Mouse (Mus musculus) neural tube, embryonic 13.5 days (tissue): ENCODE data around the gene Zbtb22. TPM values are rescaled to one million over a fixed set of nuclear protein-coding genes. Genes with fewer than 3 reads are reported as not detected.
"Not testable (repeated sequence)": the region's sequence is repeated elsewhere in the genome, so short reads cannot be mapped to it uniquely, and the experiment has no call there.

ENCODE experiments used
- ATAC-seq: fragments of 200-750 bp; cut with Nextera tagmentation; 2 replicates; pipeline ENCODE4 v1.8.0; 2017; ENCODE audit warnings: low read depth, mild to moderate bottlenecking, moderate TSS enrichment, moderate library complexity
- H3K27ac ChIP-seq: fragments of 300-500 bp; sonication (generic); replicated peaks from 2 replicates; pipeline ENCODE4 v1.5.1; 2015; ENCODE audit warnings: moderate library complexity, mild to moderate bottlenecking, inconsistent platforms
- H3K27me3 ChIP-seq: fragments of 300-500 bp; sonication (generic); 2 replicates; pipeline ENCODE4 v1.6.1; 2015; ENCODE audit warnings: mild to moderate bottlenecking, inconsistent platforms
- H3K36me3 ChIP-seq: fragments of 300-500 bp; sonication (generic); 2 replicates; pipeline ENCODE4 v1.6.1; 2015; ENCODE audit warnings: mild to moderate bottlenecking, inconsistent platforms
- H3K4me1 ChIP-seq: fragments of 300-500 bp; sonication (generic); replicated peaks from 2 replicates; pipeline ENCODE4 v1.6.1; 2015; ENCODE audit warnings: inconsistent platforms
- H3K4me2 ChIP-seq: fragments of 300-500 bp; sonication (generic); 2 replicates; pipeline ENCODE4 v1.6.1; 2015; ENCODE audit warnings: inconsistent platforms, mild to moderate bottlenecking, moderate library complexity
- H3K4me3 ChIP-seq: fragments of 300-500 bp; sonication (generic); 2 replicates; pipeline ENCODE4 v1.5.1; 2015; ENCODE audit warnings: mild to moderate bottlenecking, inconsistent platforms
- H3K9ac ChIP-seq: fragments of 300-500 bp; sonication (generic); 2 replicates; pipeline ENCODE4 v1.6.1; 2015; ENCODE audit warnings: moderate library complexity, mild to moderate bottlenecking, inconsistent platforms
- H3K9me3 ChIP-seq: fragments of 300-500 bp; sonication (generic); 2 replicates; pipeline ENCODE4 v1.6.1; 2016; ENCODE audit warnings: inconsistent platforms
- WGBS: fragments of 180-500 bp; shearing (Covaris S2); methylation state at CpG from one replicate; pipeline ENCODE4 v1.1.7; 2015; 5-methylcytosine and 5-hydroxymethylcytosine counted together
- polyA plus RNA-seq: library from polyadenylated mRNA; unstranded; fragments of >200 nt; fragmentation: Nextera tagmentation; extraction: Ambion mirVana; gene quantifications from 2 replicates; pipeline ENCODE4 v1.2.1, GENCODE M21; 2015

Gene Zbtb22
- polyA plus RNA-seq, 1 experiment from 2014 or later = 17.7 TPM

GRCm38 (mm10) chr17:33940981-33941380, 25.3 kb downstream of the Zbtb22 start:
- 3% methylated on average over 26 of the region's 26 CpGs for WGBS
- no peaks in the 10 kb centered on the region for H3K9me3 ChIP-seq
- peak overlapping the region; percentile 98 for H3K4me2 ChIP-seq
- H3K27me3 ChIP-seq = no peaks in the 10 kb centered on the region
- peak overlapping the region; percentile 88 for H3K9ac ChIP-seq
- peak; percentile 13 for ATAC-seq
- H3K4me3 ChIP-seq = peak overlapping the region; percentile 89
- peaks cover 24% of the 10 kb centered on the region for H3K4me1 ChIP-seq
- no peak overlapping the region for H3K27ac ChIP-seq
- peaks cover 55% of the 10 kb centered on the region for H3K36me3 ChIP-seq

GRCm38 (mm10) chr17:33941381-33941780, 25.7 kb downstream of the Zbtb22 start:
- peak overlapping the region; percentile 89 for H3K4me3 ChIP-seq
- ATAC-seq = no peak
- H3K9ac ChIP-seq = peak overlapping the region; percentile 88
- peaks cover 24% of the 10 kb centered on the region for H3K4me1 ChIP-seq
- peaks cover 58% of the 10 kb centered on the region for H3K36me3 ChIP-seq
- H3K9me3 ChIP-seq = no peaks in the 10 kb centered on the region
- 60% methylated on average over 19 of the region's 19 CpGs for WGBS
- H3K27ac ChIP-seq = no peak overlapping the region
- peak overlapping the region; percentile 98 for H3K4me2 ChIP-seq
- no peaks in the 10 kb centered on the region for H3K27me3 ChIP-seq

- 93% methylated on average over 15 of the region's 15 CpGs for WGBS
- Histone ChIP-seq H3K27me3 (no peaks in the 10 kb centered on the region), H3K36me3 (peaks cover 60% of the 10 kb centered on the region), H3K27ac (no peak overlapping the region), H3K4me3 (no peak overlapping the region), H3K9ac (no peak overlapping the region), H3K9me3 (no peaks in the 10 kb centered on the region), H3K4me1 (peaks cover 28% of the 10 kb centered on the region), H3K4me2 (no peak overlapping the region)
- no peak for ATAC-seq
These were observed 27.8 kb downstream of the Zbtb22 start for GRCm38 (mm10) chr17:33943454-33943853.

GRCm38 (mm10) chr17:33947430-33948089, 31.9 kb downstream of the Zbtb22 start:
- no peak for ATAC-seq
- Histone ChIP-seq H3K9ac (no peak overlapping the region), H3K27ac (no peak overlapping the region), H3K27me3 (no peaks in the 10 kb centered on the region), H3K4me2 (no peak overlapping the region), H3K36me3 (peaks cover 82% of the 10 kb centered on the region), H3K4me3 (no peak overlapping the region), H3K9me3 (no peaks in the 10 kb centered on the region), H3K4me1 (peaks cover 45% of the 10 kb centered on the region)
- 93% methylated on average over 10 of the region's 10 CpGs for WGBS

- no peak overlapping the region for H3K27ac ChIP-seq
- H3K4me2 ChIP-seq = no peak overlapping the region
- peaks cover 85% of the 10 kb centered on the region for H3K36me3 ChIP-seq
- H3K4me3 ChIP-seq = no peak overlapping the region
- H3K9ac ChIP-seq = no peak overlapping the region
- no peak for ATAC-seq
- peaks cover 52% of the 10 kb centered on the region for H3K4me1 ChIP-seq
- no peaks in the 10 kb centered on the region for H3K27me3 ChIP-seq
- 91% methylated on average over 22 of the region's 22 CpGs for WGBS
- no peaks in the 10 kb centered on the region for H3K9me3 ChIP-seq
These were observed 32.6 kb downstream of the Zbtb22 start for GRCm38 (mm10) chr17:33948090-33948904.

- H3K27ac ChIP-seq = no peak overlapping the region
- H3K27me3 ChIP-seq = no peaks in the 10 kb centered on the region
- H3K9me3 ChIP-seq = no peaks in the 10 kb centered on the region
- peaks cover 60% of the 10 kb centered on the region for H3K4me1 ChIP-seq
- H3K4me2 ChIP-seq = no peak overlapping the region
- H3K36me3 ChIP-seq = peaks cover 85% of the 10 kb centered on the region
- H3K4me3 ChIP-seq = no peak overlapping the region
- no peak for ATAC-seq
- 90% methylated on average over 19 of the region's 19 CpGs for WGBS
- 0 out of 2 replicates have a peak overlapping the region, but pooled peaks have one; percentile 76 for H3K9ac ChIP-seq
These were observed 33.3 kb downstream of the Zbtb22 start for GRCm38 (mm10) chr17:33948905-33949537.

- no peaks in the 10 kb centered on the region for H3K27me3 ChIP-seq
- peak overlapping the region; percentile 76 for H3K9ac ChIP-seq
- H3K9me3 ChIP-seq = no peaks in the 10 kb centered on the region
- H3K4me1 ChIP-seq = peaks cover 68% of the 10 kb centered on the region
- H3K4me3 ChIP-seq = peak overlapping the region; percentile 54
- ATAC-seq = no peak
- H3K36me3 ChIP-seq = peaks cover 79% of the 10 kb centered on the region
- peak overlapping the region; percentile 93 for H3K4me2 ChIP-seq
- H3K27ac ChIP-seq = peak overlapping the region; percentile 94
- WGBS = 79% methylated on average over 10 of the region's 10 CpGs
These were observed 34.5 kb downstream of the Zbtb22 start for GRCm38 (mm10) chr17:33950131-33950625.

GRCm38 (mm10) chr17:33951021-33951946, 35.6 kb downstream of the Zbtb22 start, which contains the start of gene B3galt4:
TSS of gene B3galt4 (minus strand) at chr17:33951488.
- Histone ChIP-seq H3K9ac (peak within 1 kb of the TSS; percentile 76), H3K4me2 (peak within 1 kb of the TSS; percentile 93), H3K36me3 (peaks cover 68% of the 10 kb centered on the region), H3K27ac (peak within 1 kb of the TSS; percentile 94), H3K27me3 (no peaks in the 10 kb centered on the region), H3K4me3 (peak within 1 kb of the TSS; percentile 54), H3K9me3 (no peaks in the 10 kb centered on the region), H3K4me1 (peaks cover 69% of the 10 kb centered on the region)
- 1% methylated on average over 45 of the region's 45 CpGs for WGBS
- peak; percentile 73 for ATAC-seq

GRCm38 (mm10) chr17:33952015-33952414, 36.3 kb downstream of the Zbtb22 start:
- peak overlapping the region; percentile 54 for H3K4me3 ChIP-seq
- H3K9me3 ChIP-seq, H3K27me3 ChIP-seq, ATAC-seq: not testable (repeated sequence)
- peak overlapping the region; percentile 76 for H3K9ac ChIP-seq
- peaks cover 62% of the 10 kb centered on the region for H3K36me3 ChIP-seq
- peak overlapping the region; percentile 93 for H3K4me2 ChIP-seq
- 72% methylated on average over 13 of the region's 13 CpGs for WGBS
- H3K4me1 ChIP-seq = peaks cover 76% of the 10 kb centered on the region
- peak overlapping the region; percentile 94 for H3K27ac ChIP-seq

- no peak for ATAC-seq
- Histone ChIP-seq H3K27me3 (no peaks in the 10 kb centered on the region), H3K9ac (peak overlapping the region; percentile 99; the same call in 1 of the 2 replicates), H3K4me3 (peak overlapping the region; percentile 4; the same call in 1 of the 2 replicates), H3K4me2 (peak overlapping the region; percentile 97; the same call in 1 of the 2 replicates), H3K9me3 (no peaks in the 10 kb centered on the region), H3K36me3 (peaks cover 56% of the 10 kb centered on the region), H3K27ac (no peak overlapping the region), H3K4me1 (peaks cover 85% of the 10 kb centered on the region)
- 85% methylated on average over 4 of the region's 4 CpGs for WGBS
These were observed 37.2 kb downstream of the Zbtb22 start for GRCm38 (mm10) chr17:33952879-33953278.

GRCm38 (mm10) chr17:33953310-33953709, 37.6 kb downstream of the Zbtb22 start:
- peaks cover 86% of the 10 kb centered on the region for H3K4me1 ChIP-seq
- peak overlapping the region; percentile 4; the same call in 1 of the 2 replicates for H3K4me3 ChIP-seq
- no peaks in the 10 kb centered on the region for H3K9me3 ChIP-seq
- H3K27ac ChIP-seq = no peak overlapping the region
- H3K9ac ChIP-seq = peak overlapping the region; percentile 99
- no peaks in the 10 kb centered on the region for H3K27me3 ChIP-seq
- ATAC-seq = no peak
- peaks cover 56% of the 10 kb centered on the region for H3K36me3 ChIP-seq
- WGBS = 85% methylated on average over 3 of the region's 3 CpGs
- H3K4me2 ChIP-seq = peak overlapping the region; percentile 97; the same call in 1 of the 2 replicates
